Mouse (Mus musculus) cerebellum, postnatal 25 days (tissue): ENCODE measurements around the gene Adsl.
A peak's percentile ranks its signal among the peaks of the same experiment; 100 is the strongest.

Source experiments
- DNase-seq, 2 experiments: peaks; one replicate each; pipeline ENCODE4 v3.0.0; 2021; ENCODE audit warnings: mixed read lengths in 2 of 2

Gene Adsl

GRCm38 (mm10) chr15:81007905-81008304, 59.6 kb downstream of the Adsl start:
- DNase-seq = no peak

DNA sequence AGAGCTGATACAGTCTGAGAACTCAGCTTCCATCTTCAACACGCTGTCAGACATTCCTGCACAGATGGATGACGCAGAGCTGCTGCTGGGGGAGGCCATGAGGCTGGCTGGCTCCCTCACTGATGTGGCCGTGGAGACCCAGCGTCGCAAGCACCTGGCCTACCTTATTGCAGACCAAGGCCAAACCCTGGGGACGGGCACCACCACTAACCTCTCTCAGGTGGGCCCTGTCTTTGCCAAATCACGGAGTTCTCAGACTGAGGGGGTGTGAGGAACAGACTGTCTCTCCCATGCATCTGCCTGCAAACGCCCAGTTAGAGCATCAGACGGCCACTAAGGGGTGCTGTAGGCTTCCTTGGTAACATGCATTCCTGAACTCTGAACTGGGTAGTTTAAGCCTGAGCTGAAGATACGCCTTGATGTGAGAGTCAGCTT, 60.4 kb downstream of the Adsl start:
- DNase-seq = no peak

DNA sequence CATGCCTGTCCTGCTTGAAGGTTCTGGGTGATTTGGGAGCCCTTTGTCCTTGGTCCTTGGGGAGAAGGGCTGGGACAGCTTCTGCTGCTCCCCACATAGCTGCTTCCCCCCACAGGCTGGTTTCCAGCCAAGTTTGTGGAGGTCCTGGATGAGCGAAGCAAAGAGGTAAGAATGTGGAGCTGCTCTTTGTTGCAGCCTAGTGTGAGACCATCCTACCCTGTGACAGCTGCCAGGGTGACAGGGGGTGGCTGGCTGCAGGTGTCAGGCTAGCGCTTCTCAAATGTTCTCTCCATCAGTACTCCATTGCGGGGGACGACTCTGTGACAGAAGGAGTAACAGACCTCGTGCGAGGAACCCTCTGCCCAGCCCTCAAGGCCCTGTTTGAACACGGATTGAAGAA, 61.8 kb downstream of the Adsl start:
- peak; percentile 44 to 57 for DNase-seq

DNA sequence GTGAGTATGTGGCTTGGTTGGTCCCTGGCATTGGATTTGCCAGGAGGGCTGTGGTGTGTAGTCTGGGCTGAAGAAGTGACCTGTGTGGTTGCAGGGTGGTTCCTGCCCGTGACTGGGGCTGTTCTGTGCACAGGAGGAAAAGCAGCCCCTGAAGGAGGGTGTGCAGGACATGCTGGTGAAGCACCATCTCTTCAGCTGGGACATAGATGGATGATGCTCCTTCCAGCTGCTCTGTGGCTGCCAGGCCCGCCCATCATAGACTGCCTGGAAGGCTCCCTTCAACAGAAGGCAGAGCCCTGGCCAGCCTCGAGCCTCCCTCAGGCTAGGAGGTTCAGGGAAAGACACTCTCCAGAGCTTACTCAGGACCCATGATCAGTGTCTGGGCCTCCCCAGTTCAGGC, 63.2 kb downstream of the Adsl start:
- no peak for DNase-seq

DNA sequence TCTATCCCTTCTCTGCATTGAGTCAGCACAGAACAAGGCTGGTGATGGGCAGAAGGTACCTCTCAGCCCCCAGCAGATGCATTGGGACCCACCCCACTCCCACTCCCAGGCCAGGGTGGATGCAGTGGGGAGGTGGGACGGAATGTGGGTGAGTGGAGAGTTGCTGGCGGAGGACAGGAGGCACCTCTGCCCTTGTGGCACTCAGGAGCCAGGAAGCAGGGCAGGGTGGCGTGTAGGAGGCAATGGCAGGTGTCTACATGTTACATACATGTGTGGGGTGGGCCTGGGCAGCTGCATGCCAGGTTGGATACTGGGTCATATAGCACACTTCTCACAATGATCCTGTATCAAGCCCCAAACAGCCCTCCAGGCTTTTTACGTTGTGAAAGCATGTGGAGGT, 64.1 kb downstream of the Adsl start:
- DNase-seq = no peak

DNA sequence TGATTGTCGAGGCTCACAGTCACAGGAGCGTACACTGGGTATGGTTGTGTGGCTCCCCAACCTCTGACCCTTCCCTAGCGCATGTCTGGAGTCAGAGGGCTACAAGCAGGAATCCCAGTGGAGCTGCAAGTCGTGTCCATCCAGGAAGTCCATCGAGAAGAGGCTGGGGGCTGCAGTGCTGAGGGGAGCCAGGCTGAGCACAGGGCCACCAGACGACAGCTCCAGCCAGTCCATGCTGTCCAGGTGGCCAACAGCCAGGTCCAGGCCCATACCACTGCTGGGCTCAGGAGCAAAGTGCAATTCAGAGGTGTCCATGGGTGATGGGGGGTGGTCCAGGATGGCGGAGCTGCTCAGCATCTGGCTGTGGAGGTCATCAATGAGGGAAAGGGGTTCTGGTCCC, 64.9 kb downstream of the Adsl start:
- DNase-seq = no peak

GRCm38 (mm10) chr15:81015068-81015744, 66.9 kb downstream of the Adsl start:
- DNase-seq = no peak

DNA sequence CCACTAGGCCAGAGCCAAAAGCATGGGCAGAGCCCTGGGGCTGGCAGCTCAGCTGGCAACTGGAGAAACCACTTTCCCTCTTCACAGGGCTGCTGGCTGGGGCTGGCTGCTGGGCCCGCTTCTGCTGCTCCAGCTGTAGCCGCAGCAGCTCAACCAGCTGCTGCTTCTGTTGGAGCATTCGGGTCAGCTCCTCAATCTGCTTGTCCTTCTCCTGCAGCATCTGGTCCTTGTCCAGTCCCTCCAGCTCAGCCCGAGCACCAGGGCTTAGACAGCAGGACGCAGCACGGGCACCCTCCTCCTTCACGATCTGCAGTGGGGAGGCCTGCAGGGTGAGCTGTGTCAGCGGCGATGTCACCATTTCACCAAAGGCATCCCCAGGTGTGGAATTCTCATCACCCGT, 68.2 kb downstream of the Adsl start:
- no peak for DNase-seq

GRCm38 (mm10) chr15:81017308-81017707, 69.0 kb downstream of the Adsl start:
- no peak for DNase-seq
